Mouse (Mus musculus) ES-E14 (cell line): ENCODE data around the gene Gm20521. TPM values are rescaled to one million over a fixed set of nuclear protein-coding genes. Genes with fewer than 3 reads are reported as not detected.
A peak's percentile ranks its signal among the peaks of the same experiment; 100 is the strongest.

Source experiments
- DNase-seq: peaks from one replicate; pipeline ENCODE4 v3.0.0-alpha.2; 2013; ENCODE audit warnings: low read depth, low spot score
- H3K27ac ChIP-seq: 2 replicates; pipeline ENCODE4 v1.5.1; 2012; ENCODE audit warnings: low read depth, mild to moderate bottlenecking, low read length, moderate library complexity, mixed read lengths; ENCODE audit not compliant: poor library complexity, insufficient read depth, severe bottlenecking
- H3K36me3 ChIP-seq: 2 replicates; pipeline ENCODE4 v1.6.1; 2012; ENCODE audit warnings: mild to moderate bottlenecking, low read length, moderate library complexity, mixed read lengths; ENCODE audit not compliant: control insufficient read depth, poor library complexity, insufficient read depth, severe bottlenecking
- H3K4me1 ChIP-seq, 2 experiments: fragments of 150-350 bp in 1 of 2; sonication (generic) in 1 of 2; 2 replicates each; pipeline ENCODE4 v1.6.1; 2012; ENCODE audit warnings: low read length in 2 of 2, mild to moderate bottlenecking in 1 of 2, mixed read lengths in 1 of 2; ENCODE audit not compliant: control insufficient read depth in 2 of 2, insufficient read depth in 2 of 2, poor library complexity in 1 of 2
- H3K4me3 ChIP-seq, 2 experiments: fragments of 150-350 bp in 1 of 2; sonication (generic) in 1 of 2; 2 replicates each; pipeline ENCODE4 v1.5.1; 2012; ENCODE audit warnings: low read length in 2 of 2, low read depth in 1 of 2, mild to moderate bottlenecking in 1 of 2, mixed read lengths in 1 of 2; ENCODE audit not compliant: insufficient read depth in 1 of 2, poor library complexity in 1 of 2, severe bottlenecking in 1 of 2
- H3K9ac ChIP-seq: 2 replicates; pipeline ENCODE4 v1.6.1; 2012; ENCODE audit warnings: low read depth, mild to moderate bottlenecking, low read length, mixed read lengths; ENCODE audit not compliant: poor library complexity, insufficient read depth, severe bottlenecking
- H3K9me3 ChIP-seq: fragments of 150-350 bp; sonication (generic); 2 replicates; pipeline ENCODE4 v1.6.1; 2012; ENCODE audit warnings: low read depth, mild to moderate bottlenecking, low read length; ENCODE audit not compliant: control insufficient read depth, insufficient read depth
- CHD2 ChIP-seq: IDR thresholded peaks from 2 replicates; pipeline ENCODE4 v1.6.1; 2014; ENCODE audit warnings: mild to moderate bottlenecking, low read depth, low read length, inconsistent platforms
- HCFC1 ChIP-seq: IDR thresholded peaks from 2 replicates; pipeline ENCODE4 v1.6.1; 2012; ENCODE audit warnings: low read length, inconsistent platforms, borderline replicate concordance; ENCODE audit not compliant: insufficient read depth
- MAFK ChIP-seq: IDR thresholded peaks from 2 replicates; pipeline ENCODE4 v1.6.1; 2014; ENCODE audit warnings: mild to moderate bottlenecking, low read depth, low read length, inconsistent platforms; ENCODE audit not compliant: insufficient read depth
- ZC3H11A ChIP-seq: IDR thresholded peaks from 2 replicates; pipeline ENCODE4 v1.6.1; 2012; ENCODE audit warnings: low read depth, mild to moderate bottlenecking, inconsistent platforms, low read length, borderline replicate concordance
- ZNF384 ChIP-seq: IDR thresholded peaks from 2 replicates; pipeline ENCODE4 v1.6.1; 2012; ENCODE audit warnings: low read depth, low read length, inconsistent platforms
- in situ Hi-C, 2 experiments: fragments of 600-800 bp; cut with MboI; formaldehyde crosslinking; loops; one replicate each; pipeline ENCODE4 v1.15.1; 2025; ENCODE audit warnings: low sequenced_read_pairs in 2 of 2, inconsistent platforms in 1 of 2; ENCODE audit not compliant: unreplicated experiment in 2 of 2
- total RNA-seq: library from RNA; depleted of rRNA; stranded (reverse); fragments of 300-350 nt; gene quantifications from 2 replicates; pipeline ENCODE4 v1.2.3, GENCODE M21; 2012

The Gm20521 gene
- total RNA-seq, 1 experiment: 0.71 TPM

GRCm38 (mm10) chr14:54938431-54939219 lies 55.4 kb downstream of the Gm20521 start:
- no peak overlapping the region for H3K4me3 ChIP-seq
- H3K36me3 ChIP-seq: no peaks in the 10 kb centered on the region
- no peaks in the 10 kb centered on the region for H3K9me3 ChIP-seq
- H3K9ac ChIP-seq: no peak overlapping the region
- in situ Hi-C loops: no loop called here
- TF ChIP-seq MAFK (no peak), ZC3H11A (no peak), CHD2 (no peak), ZNF384 (no peak), HCFC1 (no peak)
- peaks cover 5 to 13% of the 10 kb centered on the region in 2 experiments; a peak in 2 of 4 replicates for H3K4me1 ChIP-seq
- no peak overlapping the region for H3K27ac ChIP-seq
- no peak for DNase-seq

- Histone ChIP-seq H3K4me1 (peaks cover 5 to 13% of the 10 kb centered on the region in 2 experiments; a peak in 2 of 4 replicates), H3K27ac (no peak overlapping the region), H3K9me3 (no peaks in the 10 kb centered on the region), H3K9ac (no peak overlapping the region), H3K36me3 (no peaks in the 10 kb centered on the region), H3K4me3 (no peak overlapping the region)
- no peak for TF ChIP-seq MAFK
- no peak for TF ChIP-seq HCFC1
- TF ChIP-seq ZC3H11A: peak; percentile 65; the same call in 1 of the 2 replicates
- no peak for TF ChIP-seq CHD2
- TF ChIP-seq ZNF384: no peak
- in situ Hi-C loops: no loop called here
- DNase-seq: peak; percentile 90
Measured at GRCm38 (mm10) chr14:54939434-54940175, 56.4 kb downstream of the Gm20521 start.

GRCm38 (mm10) chr14:54940176-54940530 lies 56.9 kb downstream of the Gm20521 start:
- in situ Hi-C loops: no loop called here
- H3K9me3 ChIP-seq: no peaks in the 10 kb centered on the region
- H3K4me3 ChIP-seq: no peak overlapping the region
- DNase-seq: no peak
- TF ChIP-seq MAFK: no peak
- TF ChIP-seq CHD2: no peak
- no peak for TF ChIP-seq ZC3H11A
- no peak for TF ChIP-seq ZNF384
- TF ChIP-seq HCFC1: no peak
- H3K27ac ChIP-seq: no peak overlapping the region
- H3K36me3 ChIP-seq: no peaks in the 10 kb centered on the region
- no peak overlapping the region for H3K9ac ChIP-seq
- H3K4me1 ChIP-seq: peaks cover 5 to 12% of the 10 kb centered on the region in 2 experiments; a peak in 2 of 4 replicates

- H3K27ac ChIP-seq: no peak overlapping the region
- H3K9ac ChIP-seq: no peak overlapping the region
- DNase-seq: no peak
- H3K4me3 ChIP-seq: no peak overlapping the region
- no peaks in the 10 kb centered on the region for H3K36me3 ChIP-seq
- no peaks in the 10 kb centered on the region for H3K9me3 ChIP-seq
- in situ Hi-C loops: no loop called here
- H3K4me1 ChIP-seq: peaks cover 3 to 9% of the 10 kb centered on the region in 2 experiments; a peak in 2 of 4 replicates
- TF ChIP-seq CHD2 (no peak), ZNF384 (no peak), ZC3H11A (no peak), HCFC1 (no peak), MAFK (no peak)
Measured at GRCm38 (mm10) chr14:54941024-54941978, 58.1 kb downstream of the Gm20521 start.
